Mouse (Mus musculus): ENCODE results near the gene Fbxo24. TPM values are rescaled to one million over a fixed set of nuclear protein-coding genes. Genes with fewer than 3 reads are reported as not detected.

The Fbxo24 gene
- polyA plus RNA-seq, 1 experiment: 0.31 TPM

- Histone ChIP-seq H3K27ac (ENCODE audit: insufficient read depth, low read length) (no peak overlapping the region), H3K27me3 (ENCODE audit: control insufficient read depth, insufficient read depth, low read length) (no peaks in the 10 kb centered on the region), H3K4me3 (replicated peaks; ENCODE audit: insufficient read depth, low read depth, low read length) (peak overlapping the region; percentile 42), H3K4me1 (ENCODE audit: control insufficient read depth, insufficient read depth, low read length) (no peaks in the 10 kb centered on the region; the same call in 1 of the 2 replicates)
- 28% methylated on average over 27 of the region's 27 CpGs for WGBS
- DNase-seq: peak; percentile 18 to 37
- TF ChIP-seq CTCF (IDR thresholded peaks at IDR 0.05; ENCODE audit: borderline replicate concordance, insufficient read depth, low read depth, low read length) (no peak), POLR2A (IDR thresholded peaks at IDR 0.05; ENCODE audit: borderline replicate concordance, insufficient read depth, low read length) (no peak)
Observed at GRCm38 (mm10) chr5:137583670-137584169, 45.1 kb downstream of the Fbxo24 start.

GRCm38 (mm10) chr5:137582702-137583101 is 46.1 kb downstream of the Fbxo24 start:
- WGBS: 77% methylated on average over 8 of the region's 8 CpGs
- TF ChIP-seq POLR2A (IDR thresholded peaks at IDR 0.05; ENCODE audit: borderline replicate concordance, insufficient read depth, low read length) (no peak), CTCF (IDR thresholded peaks at IDR 0.05; ENCODE audit: borderline replicate concordance, insufficient read depth, low read depth, low read length) (no peak)
- Histone ChIP-seq H3K4me3 (replicated peaks; ENCODE audit: insufficient read depth, low read depth, low read length) (no peak overlapping the region), H3K27me3 (ENCODE audit: control insufficient read depth, insufficient read depth, low read length) (no peaks in the 10 kb centered on the region), H3K27ac (ENCODE audit: insufficient read depth, low read length) (no peak overlapping the region), H3K4me1 (ENCODE audit: control insufficient read depth, insufficient read depth, low read length) (no peaks in the 10 kb centered on the region; the same call in 1 of the 2 replicates)
- no peak for DNase-seq

GRCm38 (mm10) chr5:137580246-137580645 is 48.6 kb downstream of the Fbxo24 start:
- WGBS: 86% methylated on average over 6 of the region's 6 CpGs
- Histone ChIP-seq H3K4me3 (replicated peaks; ENCODE audit: insufficient read depth, low read depth, low read length) (no peak overlapping the region), H3K27me3 (ENCODE audit: control insufficient read depth, insufficient read depth, low read length) (no peaks in the 10 kb centered on the region), H3K4me1 (ENCODE audit: control insufficient read depth, insufficient read depth, low read length) (no peaks in the 10 kb centered on the region; the same call in none of the 2 replicates), H3K27ac (ENCODE audit: insufficient read depth, low read length) (no peak overlapping the region)
- TF ChIP-seq CTCF (IDR thresholded peaks at IDR 0.05; ENCODE audit: borderline replicate concordance, insufficient read depth, low read depth, low read length) (no peak), POLR2A (IDR thresholded peaks at IDR 0.05; ENCODE audit: borderline replicate concordance, insufficient read depth, low read length) (no peak)
- no peak for DNase-seq

GRCm38 (mm10) chr5:137574470-137574901 is 54.3 kb downstream of the Fbxo24 start:
- no peak overlapping the region for H3K27ac ChIP-seq (ENCODE audit: insufficient read depth, low read length)
- 4% methylated on average over 27 of the region's 27 CpGs for WGBS

GRCm38 (mm10) chr5:137570691-137571586 is 57.9 kb downstream of the Fbxo24 start:
- Histone ChIP-seq H3K4me1 (ENCODE audit: control insufficient read depth, insufficient read depth, low read length) (no peaks in the 10 kb centered on the region), H3K4me3 (replicated peaks; ENCODE audit: insufficient read depth, low read depth, low read length) (no peak overlapping the region), H3K27ac (ENCODE audit: insufficient read depth, low read length) (no peak overlapping the region), H3K27me3 (ENCODE audit: control insufficient read depth, insufficient read depth, low read length) (no peaks in the 10 kb centered on the region)
- 68% methylated on average over 17 of the region's 17 CpGs for WGBS
- TF ChIP-seq CTCF (IDR thresholded peaks at IDR 0.05; ENCODE audit: borderline replicate concordance, insufficient read depth, low read depth, low read length) (no peak), POLR2A (IDR thresholded peaks at IDR 0.05; ENCODE audit: borderline replicate concordance, insufficient read depth, low read length) (no peak)
- no peak for DNase-seq

More at GRCm38 (mm10) chr5:137574470-137574901, 54.3 kb downstream of the Fbxo24 start:
- H3K4me3 ChIP-seq (replicated peaks; ENCODE audit: insufficient read depth, low read depth, low read length): peak overlapping the region; percentile 59
- H3K27me3 ChIP-seq (ENCODE audit: control insufficient read depth, insufficient read depth, low read length): no peaks in the 10 kb centered on the region
- peak; percentile 56 for TF ChIP-seq CTCF (IDR thresholded peaks at IDR 0.05; ENCODE audit: borderline replicate concordance, insufficient read depth, low read depth, low read length)
- TF ChIP-seq POLR2A (IDR thresholded peaks at IDR 0.05; ENCODE audit: borderline replicate concordance, insufficient read depth, low read length): no peak
- no peaks in the 10 kb centered on the region; the same call in 1 of the 2 replicates for H3K4me1 ChIP-seq (ENCODE audit: control insufficient read depth, insufficient read depth, low read length)
- DNase-seq: peak; percentile 82 to 84

- DNase-seq: no peak
- TF ChIP-seq CTCF (IDR thresholded peaks at IDR 0.05; ENCODE audit: borderline replicate concordance, insufficient read depth, low read depth, low read length): no peak
- TF ChIP-seq POLR2A (IDR thresholded peaks at IDR 0.05; ENCODE audit: borderline replicate concordance, insufficient read depth, low read length): no peak
- Histone ChIP-seq H3K4me3 (replicated peaks; ENCODE audit: insufficient read depth, low read depth, low read length) (no peak overlapping the region), H3K27me3 (ENCODE audit: control insufficient read depth, insufficient read depth, low read length) (no peaks in the 10 kb centered on the region), H3K4me1 (ENCODE audit: control insufficient read depth, insufficient read depth, low read length) (no peaks in the 10 kb centered on the region), H3K27ac (ENCODE audit: insufficient read depth, low read length) (no peak overlapping the region)
- 16% methylated on average over 7 of the region's 7 CpGs for WGBS
Observed at GRCm38 (mm10) chr5:137570181-137570580, 58.6 kb downstream of the Fbxo24 start.

GRCm38 (mm10) chr5:137569665-137570064 is 59.1 kb downstream of the Fbxo24 start, which contains the start of gene Tfr2:
TSS of gene Tfr2 (plus strand) at chr5:137569840.
- Histone ChIP-seq H3K27ac (ENCODE audit: insufficient read depth, low read length) (no peak within 1 kb of the TSS), H3K4me3 (replicated peaks; ENCODE audit: insufficient read depth, low read depth, low read length) (no peak within 1 kb of the TSS), H3K27me3 (ENCODE audit: control insufficient read depth, insufficient read depth, low read length) (no peaks in the 10 kb centered on the region), H3K4me1 (ENCODE audit: control insufficient read depth, insufficient read depth, low read length) (no peaks in the 10 kb centered on the region)
- TF ChIP-seq CTCF (IDR thresholded peaks at IDR 0.05; ENCODE audit: borderline replicate concordance, insufficient read depth, low read depth, low read length) (no peak), POLR2A (IDR thresholded peaks at IDR 0.05; ENCODE audit: borderline replicate concordance, insufficient read depth, low read length) (no peak)
- no peak for DNase-seq
- WGBS: 30% methylated on average over 9 of the region's 9 CpGs

All from cerebellum, adult 2 months (tissue).